Mouse (Mus musculus): ENCODE data around the gene Zfp449. TPM values are rescaled to one million over a fixed set of nuclear protein-coding genes. Genes with fewer than 3 reads are reported as not detected.
"Not testable (repeated sequence)": the region's sequence is repeated elsewhere in the genome, so short reads cannot be mapped to it uniquely, and the experiment has no call there.

Gene Zfp449
- polyA plus RNA-seq, 1 experiment from 2014 or later, result 0.73 TPM

- H3K9me3 ChIP-seq (replicated peaks; ENCODE audit: control insufficient read depth, low read length); H3K27me3 ChIP-seq (ENCODE audit: control insufficient read depth, insufficient read depth, low read depth, low read length); H3K4me1 ChIP-seq (ENCODE audit: control insufficient read depth, low read depth, low read length); H3K36me3 ChIP-seq (ENCODE audit: control insufficient read depth, insufficient read depth); H3K9ac ChIP-seq (ENCODE audit: low read depth, low read length); H3K27ac ChIP-seq (ENCODE audit: low read length): not testable (repeated sequence)
- Histone ChIP-seq H3K4me3 (ENCODE audit: low read depth, low read length) (peak within 1 kb of the TSS; percentile 46), H3K4me2 (ENCODE audit: low read depth, low read length) (peak within 1 kb of the TSS; percentile 54)
- ATAC-seq (ENCODE audit: low read depth), result peak; percentile 84
- 16% methylated on average over 50 of the region's 56 CpGs for WGBS (ENCODE audit: insufficient replicate concordance)
Measured at GRCm38 (mm10) chrX:56374431-56375128, 28.4 kb downstream of the Zfp449 start, which contains the start of gene Smim10l2a. Smim10l2a (plus strand) TSS chrX:56374586.

DNA sequence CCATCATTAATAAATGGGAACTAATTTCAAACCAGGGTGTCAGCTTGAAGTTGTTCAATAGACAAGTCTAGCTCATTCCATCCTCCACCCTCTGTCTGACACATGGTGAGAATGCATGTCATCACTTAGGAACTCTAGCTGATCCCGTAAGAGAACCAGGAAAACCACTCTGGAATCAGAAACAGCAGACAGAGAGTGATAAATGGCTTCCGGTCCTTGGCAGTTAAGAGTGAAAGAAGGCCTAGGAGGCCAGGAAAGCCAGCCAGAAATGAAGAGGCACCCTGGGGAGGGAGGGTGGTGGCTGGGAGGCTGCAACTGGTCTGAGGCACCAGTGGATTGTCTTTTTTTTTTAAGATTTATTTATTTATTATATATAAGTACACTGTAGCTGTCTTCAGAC, 34.7 kb downstream of the Zfp449 start:
- Histone ChIP-seq H3K4me3 (ENCODE audit: low read depth, low read length) (no peak overlapping the region), H3K4me1 (ENCODE audit: control insufficient read depth, low read depth, low read length) (no peaks in the 10 kb centered on the region), H3K36me3 (ENCODE audit: control insufficient read depth, insufficient read depth) (no peaks in the 10 kb centered on the region), H3K9me3 (replicated peaks; ENCODE audit: control insufficient read depth, low read length) (no peaks in the 10 kb centered on the region), H3K4me2 (ENCODE audit: low read depth, low read length) (no peak overlapping the region), H3K9ac (ENCODE audit: low read depth, low read length) (no peak overlapping the region), H3K27me3 (ENCODE audit: control insufficient read depth, insufficient read depth, low read depth, low read length) (no peaks in the 10 kb centered on the region), H3K27ac (ENCODE audit: low read length) (no peak overlapping the region)
- 51% methylated on average over 2 of the region's 2 CpGs for WGBS (ENCODE audit: insufficient replicate concordance)
- no peak for ATAC-seq (ENCODE audit: low read depth)

DNA sequence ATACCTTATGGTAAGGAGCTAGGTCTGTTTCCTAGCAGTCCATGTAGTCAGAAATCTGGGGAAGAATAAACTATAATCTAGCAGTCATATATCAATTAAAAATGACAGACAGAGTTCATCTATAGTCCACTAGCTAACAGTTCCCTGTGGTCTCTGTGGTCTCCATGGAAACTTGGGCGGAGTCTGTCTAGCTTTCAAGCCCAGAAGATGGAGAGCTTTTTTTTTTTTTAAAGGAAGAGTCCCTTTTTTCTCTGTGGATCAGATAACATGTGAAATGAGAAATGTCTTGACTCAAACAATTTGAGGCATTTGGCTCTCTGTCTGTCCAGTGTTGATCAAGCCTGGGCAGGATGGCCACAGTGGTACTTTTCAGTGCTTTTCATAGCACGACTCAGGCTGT, 37.9 kb downstream of the Zfp449 start:
- H3K27ac ChIP-seq (ENCODE audit: low read length), result no peak overlapping the region
- H3K27me3 ChIP-seq (ENCODE audit: control insufficient read depth, insufficient read depth, low read depth, low read length), result no peaks in the 10 kb centered on the region
- no peaks in the 10 kb centered on the region for H3K4me1 ChIP-seq (ENCODE audit: control insufficient read depth, low read depth, low read length)
- no peaks in the 10 kb centered on the region for H3K9me3 ChIP-seq (replicated peaks; ENCODE audit: control insufficient read depth, low read length)
- H3K36me3 ChIP-seq (ENCODE audit: control insufficient read depth, insufficient read depth), result no peaks in the 10 kb centered on the region
- H3K4me3 ChIP-seq (ENCODE audit: low read depth, low read length), result no peak overlapping the region
- no peak overlapping the region for H3K9ac ChIP-seq (ENCODE audit: low read depth, low read length)
- H3K4me2 ChIP-seq (ENCODE audit: low read depth, low read length), result no peak overlapping the region
- ATAC-seq (ENCODE audit: low read depth), result no peak
- 52% methylated on average over 2 of the region's 2 CpGs for WGBS (ENCODE audit: insufficient replicate concordance)

GRCm38 (mm10) chrX:56404646-56405045, 58.4 kb downstream of the Zfp449 start:
- Histone ChIP-seq H3K4me2 (ENCODE audit: low read depth, low read length) (no peak overlapping the region), H3K36me3 (ENCODE audit: control insufficient read depth, insufficient read depth) (no peaks in the 10 kb centered on the region), H3K4me3 (ENCODE audit: low read depth, low read length) (no peak overlapping the region), H3K9me3 (replicated peaks; ENCODE audit: control insufficient read depth, low read length) (no peaks in the 10 kb centered on the region), H3K27ac (ENCODE audit: low read length) (no peak overlapping the region), H3K4me1 (ENCODE audit: control insufficient read depth, low read depth, low read length) (no peaks in the 10 kb centered on the region), H3K9ac (ENCODE audit: low read depth, low read length) (no peak overlapping the region), H3K27me3 (ENCODE audit: control insufficient read depth, insufficient read depth, low read depth, low read length) (no peaks in the 10 kb centered on the region)
- 7% methylated on average over 2 of the region's 2 CpGs for WGBS (ENCODE audit: insufficient replicate concordance)
- no peak for ATAC-seq (ENCODE audit: low read depth)

DNA sequence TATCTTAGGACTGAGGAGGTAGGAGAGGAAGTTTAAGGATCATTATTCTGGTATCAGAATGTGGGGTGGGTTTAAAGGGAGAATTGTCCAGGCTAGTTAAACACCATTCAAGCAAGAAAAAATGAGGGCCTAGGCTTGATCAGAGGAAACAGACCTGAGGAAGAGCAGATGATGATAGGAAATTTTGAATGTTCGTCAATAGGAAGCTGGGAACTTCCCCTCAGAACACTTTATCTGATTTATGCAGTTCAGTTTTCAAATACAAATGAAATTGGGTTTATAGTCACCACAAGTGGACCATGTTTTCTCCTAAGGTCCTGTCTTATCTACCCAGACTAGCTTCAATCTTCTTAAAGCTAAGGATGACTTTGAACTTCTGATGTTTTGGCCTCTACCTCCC, 59.3 kb downstream of the Zfp449 start:
- no peak for ATAC-seq (ENCODE audit: low read depth)
- 14% methylated on average over 1 of the region's 1 CpGs for WGBS (ENCODE audit: insufficient replicate concordance)

GRCm38 (mm10) chrX:56406128-56406527, 59.9 kb downstream of the Zfp449 start:
- H3K4me2 ChIP-seq (ENCODE audit: low read depth, low read length), result no peak overlapping the region
- no peaks in the 10 kb centered on the region for H3K36me3 ChIP-seq (ENCODE audit: control insufficient read depth, insufficient read depth)
- H3K27ac ChIP-seq (ENCODE audit: low read length), result no peak overlapping the region
- WGBS (ENCODE audit: insufficient replicate concordance), result 39% methylated on average over 5 of the region's 5 CpGs
- H3K4me1 ChIP-seq (ENCODE audit: control insufficient read depth, low read depth, low read length), result no peaks in the 10 kb centered on the region
- no peak overlapping the region for H3K4me3 ChIP-seq (ENCODE audit: low read depth, low read length)
- no peaks in the 10 kb centered on the region for H3K9me3 ChIP-seq (replicated peaks; ENCODE audit: control insufficient read depth, low read length)
- H3K27me3 ChIP-seq (ENCODE audit: control insufficient read depth, insufficient read depth, low read depth, low read length), result no peaks in the 10 kb centered on the region
- no peak for ATAC-seq (ENCODE audit: low read depth)
- no peak overlapping the region for H3K9ac ChIP-seq (ENCODE audit: low read depth, low read length)

More for the DNA sequence above, 59.3 kb downstream of the Zfp449 start:
- Histone ChIP-seq H3K9me3 (replicated peaks; ENCODE audit: control insufficient read depth, low read length) (no peaks in the 10 kb centered on the region), H3K4me3 (ENCODE audit: low read depth, low read length) (no peak overlapping the region), H3K36me3 (ENCODE audit: control insufficient read depth, insufficient read depth) (no peaks in the 10 kb centered on the region), H3K4me1 (ENCODE audit: control insufficient read depth, low read depth, low read length) (no peaks in the 10 kb centered on the region), H3K27me3 (ENCODE audit: control insufficient read depth, insufficient read depth, low read depth, low read length) (no peaks in the 10 kb centered on the region), H3K4me2 (ENCODE audit: low read depth, low read length) (no peak overlapping the region), H3K9ac (ENCODE audit: low read depth, low read length) (no peak overlapping the region), H3K27ac (ENCODE audit: low read length) (no peak overlapping the region)

Other genes with a start within 250 kb of the Zfp449 start
- gene 3830403N18Rik, start 209.8 kb upstream of the Zfp449 start, polyA plus RNA-seq (2015; fragmentation: Nextera tagmentation; extraction: Ambion mirVana), result 0.44 and 0.91 TPM in 2 replicates
- gene Gm773, start 133.5 kb upstream of the Zfp449 start, polyA plus RNA-seq (2015; fragmentation: Nextera tagmentation; extraction: Ambion mirVana), result not detected in 2 replicates
- gene Smim10l2a, start 28.2 kb downstream of the Zfp449 start, polyA plus RNA-seq (2015; fragmentation: Nextera tagmentation; extraction: Ambion mirVana), result 0.32 and 0.45 TPM in 2 replicates
- gene Gm2174, start 101.6 kb downstream of the Zfp449 start, polyA plus RNA-seq (2015; fragmentation: Nextera tagmentation; extraction: Ambion mirVana), result 0.91 and 1.5 TPM in 2 replicates
- 43.1 and 43.7 TPM in 2 replicates for gene Ints6l, start 108.5 kb downstream of the Zfp449 start, polyA plus RNA-seq (2015; fragmentation: Nextera tagmentation; extraction: Ambion mirVana)
- gene Gm10477, start 178.3 kb downstream of the Zfp449 start, polyA plus RNA-seq (2015; fragmentation: Nextera tagmentation; extraction: Ambion mirVana), result not detected in 2 replicates
- gene Gm648, start 203.2 kb downstream of the Zfp449 start, polyA plus RNA-seq (2015; fragmentation: Nextera tagmentation; extraction: Ambion mirVana), result not detected in 2 replicates